Mouse (Mus musculus): ENCODE data around the gene Creld2. TPM values are rescaled to one million over a fixed set of nuclear protein-coding genes. Genes with fewer than 3 reads are reported as not detected.

Gene Creld2
- polyA plus RNA-seq (2015; fragmentation: Nextera tagmentation; extraction: Ambion mirVana): 44.6 and 52.2 TPM in 2 replicates

GRCm38 (mm10) chr15:88819026-88819905, at the start of gene Creld2, which contains the start of gene Alg12:
Creld2 (plus strand) TSS chr15:88819646.
Alg12 (minus strand) TSS chr15:88819318.

GRCm38 (mm10) chr15:88861772-88862622, 42.6 kb downstream of the Creld2 start, which contains the start of gene Pim3:
Pim3 (plus strand) TSS chr15:88862186.

Other genes with a start within 250 kb of the Creld2 start
- not detected in 2 replicates for gene Zdhhc25, start 219.3 kb upstream of the Creld2 start, polyA plus RNA-seq (2015; fragmentation: Nextera tagmentation; extraction: Ambion mirVana)
- 11.1 and 11.2 TPM in 2 replicates for gene Brd1, start 85.4 kb upstream of the Creld2 start, polyA plus RNA-seq (2015; fragmentation: Nextera tagmentation; extraction: Ambion mirVana)
- 5.0 and 5.1 TPM in 2 replicates for gene Zbed4, start 68.0 kb upstream of the Creld2 start, polyA plus RNA-seq (2015; fragmentation: Nextera tagmentation; extraction: Ambion mirVana)
- gene Alg12, start 328 bp upstream of the Creld2 start, polyA plus RNA-seq (2015; fragmentation: Nextera tagmentation; extraction: Ambion mirVana): 7.0 and 7.9 TPM in 2 replicates
- 73.8 and 74.6 TPM in 2 replicates for gene Pim3, start 42.5 kb downstream of the Creld2 start, polyA plus RNA-seq (2015; fragmentation: Nextera tagmentation; extraction: Ambion mirVana)
- gene Ttll8, start 134.8 kb downstream of the Creld2 start, polyA plus RNA-seq (2015; fragmentation: Nextera tagmentation; extraction: Ambion mirVana): 0.19 and 0.23 TPM in 2 replicates
- gene Mlc1, start 159.4 kb downstream of the Creld2 start, polyA plus RNA-seq (2015; fragmentation: Nextera tagmentation; extraction: Ambion mirVana): 67.4 and 69.0 TPM in 2 replicates
- not detected in 2 replicates for gene Mov10l1, start 163.3 kb downstream of the Creld2 start, polyA plus RNA-seq (2015; fragmentation: Nextera tagmentation; extraction: Ambion mirVana)
- 13.4 and 14.9 TPM in 2 replicates for gene Panx2, start 240.1 kb downstream of the Creld2 start, polyA plus RNA-seq (2015; fragmentation: Nextera tagmentation; extraction: Ambion mirVana)

Measured in neural tube, postnatal 0 days (tissue).